Mouse (Mus musculus) bone marrow, adult 2 months (tissue): ENCODE measurements around the gene Serinc5. TPM values are rescaled to one million over a fixed set of nuclear protein-coding genes. Genes with fewer than 3 reads are reported as not detected.

Experiments
- H3K27ac ChIP-seq: fragments of 200-500 bp; 2 replicates; pipeline ENCODE4 v1.5.1; 2012; ENCODE audit warnings: low read depth, mild to moderate bottlenecking, control low read depth, inconsistent platforms, low read length; ENCODE audit not compliant: control insufficient read depth, poor library complexity, insufficient read depth
- H3K4me1 ChIP-seq: fragments of 200-500 bp; 2 replicates; pipeline ENCODE4 v1.6.1; 2011; ENCODE audit warnings: low read length; ENCODE audit not compliant: control insufficient read depth, insufficient read depth
- H3K4me3 ChIP-seq: fragments of 200-500 bp; replicated peaks from 2 replicates; pipeline ENCODE3; 2011; ENCODE audit warnings: mild to moderate bottlenecking, low read depth, low read length, control low read depth; ENCODE audit not compliant: control insufficient read depth
- CTCF ChIP-seq: fragments of 200-500 bp; IDR thresholded peaks from 2 replicates; pipeline ENCODE4 v1.5.1; 2011; ENCODE audit warnings: low read length, control low read depth; ENCODE audit not compliant: control insufficient read depth, insufficient read depth
- POLR2A ChIP-seq: fragments of 200-500 bp; IDR thresholded peaks from 2 replicates; pipeline ENCODE4 v1.6.1; 2011; ENCODE audit warnings: low read depth, mild to moderate bottlenecking, control low read depth, low read length, borderline replicate concordance; ENCODE audit not compliant: control insufficient read depth
- WGBS: fragments of 180-500 bp; shearing (Covaris S2); methylation state at CpG from one replicate; pipeline ENCODE4 v1.1.7; 2018; 5-methylcytosine and 5-hydroxymethylcytosine counted together
- polyA plus RNA-seq: library from polyadenylated mRNA; stranded (reverse); fragments of >200 nt; gene quantifications from 2 replicates; pipeline ENCODE4 v1.2.4, GENCODE M21; 2011; ENCODE audit warnings: low replicate concordance; ENCODE audit not compliant: missing spikeins, insufficient read depth, insufficient read length

Gene Serinc5
- polyA plus RNA-seq, 1 experiment: 17.4 TPM

- Histone ChIP-seq H3K4me3 (no peak overlapping the region), H3K4me1 (peaks cover 1% of the 10 kb centered on the region; the same call in 1 of the 2 replicates), H3K27ac (no peak overlapping the region)
- 60% methylated on average over 13 of the region's 13 CpGs for WGBS
- TF ChIP-seq CTCF (no peak), POLR2A (no peak)
These were observed 118.9 kb downstream of the Serinc5 start for GRCm38 (mm10) chr13:92729811-92730210.

- no peak overlapping the region for H3K27ac ChIP-seq
- TF ChIP-seq CTCF (no peak), POLR2A (no peak)
- WGBS: 86% methylated on average over 6 of the region's 6 CpGs
These were observed 120.9 kb downstream of the Serinc5 start for GRCm38 (mm10) chr13:92731811-92732210.

GRCm38 (mm10) chr13:92732836-92733235 lies 121.9 kb downstream of the Serinc5 start:
- TF ChIP-seq CTCF (no peak), POLR2A (no peak)
- WGBS: 76% methylated on average over 5 of the region's 5 CpGs
- H3K27ac ChIP-seq: no peak overlapping the region
- H3K4me1 ChIP-seq: peaks cover 1% of the 10 kb centered on the region; the same call in 1 of the 2 replicates
- no peak overlapping the region for H3K4me3 ChIP-seq

More at GRCm38 (mm10) chr13:92731811-92732210, 120.9 kb downstream of the Serinc5 start:
- H3K4me3 ChIP-seq: no peak overlapping the region
- peaks cover 1% of the 10 kb centered on the region; the same call in 1 of the 2 replicates for H3K4me1 ChIP-seq

GRCm38 (mm10) chr13:92733252-92733651 lies 122.4 kb downstream of the Serinc5 start:
- 30% methylated on average over 9 of the region's 9 CpGs for WGBS
- H3K4me1 ChIP-seq: peaks cover 1% of the 10 kb centered on the region; the same call in 1 of the 2 replicates
- no peak overlapping the region for H3K27ac ChIP-seq
- TF ChIP-seq POLR2A (no peak), CTCF (peak; percentile 88)
- H3K4me3 ChIP-seq: no peak overlapping the region

- Histone ChIP-seq H3K4me3 (no peak overlapping the region), H3K4me1 (peaks cover 1% of the 10 kb centered on the region; the same call in 1 of the 2 replicates), H3K27ac (no peak overlapping the region)
- TF ChIP-seq CTCF: no peak
- no peak for TF ChIP-seq POLR2A
- 81% methylated on average over 11 of the region's 11 CpGs for WGBS
These were observed 122.8 kb downstream of the Serinc5 start for GRCm38 (mm10) chr13:92733741-92734140.

GRCm38 (mm10) chr13:92735693-92736092 lies 124.8 kb downstream of the Serinc5 start:
- H3K4me1 ChIP-seq: peaks cover 1% of the 10 kb centered on the region; the same call in 1 of the 2 replicates
- no peak overlapping the region for H3K27ac ChIP-seq
- no peak overlapping the region for H3K4me3 ChIP-seq
- TF ChIP-seq CTCF (no peak), POLR2A (no peak)
- 88% methylated on average over 1 of the region's 1 CpGs for WGBS

GRCm38 (mm10) chr13:92736516-92737300 lies 125.8 kb downstream of the Serinc5 start:
- TF ChIP-seq CTCF (no peak), POLR2A (peak; percentile 40; the same call in 1 of the 2 replicates)
- H3K27ac ChIP-seq: peak overlapping the region; percentile 48
- 69% methylated on average over 11 of the region's 11 CpGs for WGBS
- H3K4me3 ChIP-seq: no peak overlapping the region
- H3K4me1 ChIP-seq: peaks cover 1% of the 10 kb centered on the region; the same call in 1 of the 2 replicates

GRCm38 (mm10) chr13:92738821-92739220 lies 127.9 kb downstream of the Serinc5 start:
- WGBS: 46% methylated on average over 3 of the region's 3 CpGs
- Histone ChIP-seq H3K27ac (peak overlapping the region; percentile 62; the same call in 1 of the 2 replicates), H3K4me1 (peaks cover 3% of the 10 kb centered on the region), H3K4me3 (no peak overlapping the region)
- TF ChIP-seq CTCF: no peak
- TF ChIP-seq POLR2A: no peak
